Mouse (Mus musculus): ENCODE measurements around the gene Mob3b.

Gene Mob3b

GRCm38 (mm10) chr4:34992866-34993638 lies 164.2 kb downstream of the Mob3b start:
- no peak for TF ChIP-seq GATA4 (IDR thresholded peaks at IDR 0.05; ENCODE audit: insufficient replicate concordance, low read length)

GRCm38 (mm10) chr4:34991891-34992865 lies 165.1 kb downstream of the Mob3b start:
- no peak for TF ChIP-seq GATA4 (IDR thresholded peaks at IDR 0.05; ENCODE audit: insufficient replicate concordance, low read length)

- TF ChIP-seq GATA4 (IDR thresholded peaks at IDR 0.05; ENCODE audit: insufficient replicate concordance, low read length) = no peak
These were observed 166.2 kb downstream of the Mob3b start for GRCm38 (mm10) chr4:34991116-34991515.

- TF ChIP-seq GATA4 (IDR thresholded peaks at IDR 0.05; ENCODE audit: insufficient replicate concordance, low read length) = no peak
These were observed 166.6 kb downstream of the Mob3b start for GRCm38 (mm10) chr4:34990659-34991058.

- no peak for TF ChIP-seq GATA4 (IDR thresholded peaks at IDR 0.05; ENCODE audit: insufficient replicate concordance, low read length)
These were observed 169.7 kb downstream of the Mob3b start for GRCm38 (mm10) chr4:34987568-34987967.

- TF ChIP-seq GATA4 (IDR thresholded peaks at IDR 0.05; ENCODE audit: insufficient replicate concordance, low read length) = no peak
These were observed 170.2 kb downstream of the Mob3b start for GRCm38 (mm10) chr4:34987109-34987508.

GRCm38 (mm10) chr4:34986647-34987046 lies 170.6 kb downstream of the Mob3b start:
- no peak for TF ChIP-seq GATA4 (IDR thresholded peaks at IDR 0.05; ENCODE audit: insufficient replicate concordance, low read length)

- TF ChIP-seq GATA4 (IDR thresholded peaks at IDR 0.05; ENCODE audit: insufficient replicate concordance, low read length) = no peak
These were observed 172.9 kb downstream of the Mob3b start for GRCm38 (mm10) chr4:34984377-34984776.

- no peak for TF ChIP-seq GATA4 (IDR thresholded peaks at IDR 0.05; ENCODE audit: insufficient replicate concordance, low read length)
These were observed 173.8 kb downstream of the Mob3b start for GRCm38 (mm10) chr4:34983511-34983910.

- TF ChIP-seq GATA4 (IDR thresholded peaks at IDR 0.05; ENCODE audit: insufficient replicate concordance, low read length) = no peak
These were observed 175.7 kb downstream of the Mob3b start for GRCm38 (mm10) chr4:34981301-34982172.

GRCm38 (mm10) chr4:34980461-34981039 lies 176.7 kb downstream of the Mob3b start:
- TF ChIP-seq GATA4 (IDR thresholded peaks at IDR 0.05; ENCODE audit: insufficient replicate concordance, low read length) = no peak

- TF ChIP-seq GATA4 (IDR thresholded peaks at IDR 0.05; ENCODE audit: insufficient replicate concordance, low read length) = no peak
These were observed 180.2 kb downstream of the Mob3b start for GRCm38 (mm10) chr4:34976916-34977702.

- TF ChIP-seq GATA4 (IDR thresholded peaks at IDR 0.05; ENCODE audit: insufficient replicate concordance, low read length) = 0 out of 2 replicates have a peak, but pooled peaks have one; percentile 11
These were observed 180.9 kb downstream of the Mob3b start for GRCm38 (mm10) chr4:34976331-34976778.

- TF ChIP-seq GATA4 (IDR thresholded peaks at IDR 0.05; ENCODE audit: insufficient replicate concordance, low read length) = no peak
These were observed 182.5 kb downstream of the Mob3b start for GRCm38 (mm10) chr4:34974795-34975194.
